Mouse (Mus musculus) embryonic stem cell, embryonic (primary cell): ENCODE measurements around the gene Sgms1.

Source experiments
- CTCF ChIA-PET, 4 experiments: fragments of 300-600 bp in 2 of 4; fragments of 350-600 bp in 2 of 4; sonication (Branson Sonifier 250); formaldehyde crosslinking; loops; one replicate each; lab custom pipeline; 2022; ENCODE audit warnings: inconsistent platforms in 2 of 4; lab: Charles Lee
- POLR2A ChIA-PET, 4 experiments: fragments of 300-600 bp in 2 of 4; fragments of 350-600 bp in 2 of 4; sonication (Branson Sonifier 250); formaldehyde crosslinking; loops; one replicate each; lab custom pipeline; 2022; ENCODE audit warnings: antibody characterized with exemption in 4 of 4, inconsistent platforms in 1 of 4; lab: Charles Lee

Sgms1 gene

DNA sequence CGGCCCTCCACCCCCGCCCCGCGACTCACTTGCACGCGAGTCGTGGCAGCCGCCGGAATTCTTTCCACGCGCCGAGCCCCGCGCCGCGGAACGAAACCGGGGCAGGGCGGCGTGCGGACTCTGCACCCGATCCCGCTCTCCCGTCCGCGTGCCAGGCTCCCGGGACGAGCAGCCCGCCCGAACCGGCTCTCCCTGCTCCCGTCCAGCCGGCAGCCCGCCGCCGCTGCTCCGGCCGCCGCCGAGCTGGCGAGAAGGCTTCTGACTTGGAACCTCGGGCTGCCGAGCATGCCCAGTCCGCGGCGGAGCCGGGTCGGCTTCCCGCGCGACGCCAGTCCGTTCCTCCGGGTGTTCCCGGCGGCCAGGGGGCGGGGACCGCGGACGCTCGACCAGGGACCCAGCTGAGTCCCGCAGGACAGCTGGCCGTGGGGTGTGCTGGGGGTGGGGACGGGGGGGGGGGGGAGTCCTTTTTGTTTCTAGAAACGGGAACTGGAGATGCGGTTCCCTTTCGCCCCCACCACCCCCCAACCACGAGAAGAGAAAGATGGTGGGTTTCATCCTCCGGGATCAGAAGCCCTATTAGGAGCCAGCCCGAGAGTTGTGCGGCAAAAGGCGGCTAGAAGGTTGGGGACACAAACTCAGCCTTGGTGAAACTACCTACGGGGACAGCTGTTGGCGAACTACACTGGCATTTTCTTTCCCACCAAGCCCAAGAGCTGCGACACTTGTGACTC is 1.2 kb downstream of the Sgms1 start:
- POLR2A ChIA-PET = interaction anchor here (0.6 to 4.0 kb wide), 56 partner anchors 9 to 1306 kb away, joined by 3 to 33 read pairs (median 4); partner anchors contain the start of genes Cstf2t (in 1 of the 4) and Minpp1 (in 1 of the 4)
- CTCF ChIA-PET = interaction anchor here (0.5 to 1.6 kb wide), 8 partner anchors 21 to 357 kb away, joined by 3 to 6 read pairs (median 3); no protein-coding TSS in a partner anchor

DNA sequence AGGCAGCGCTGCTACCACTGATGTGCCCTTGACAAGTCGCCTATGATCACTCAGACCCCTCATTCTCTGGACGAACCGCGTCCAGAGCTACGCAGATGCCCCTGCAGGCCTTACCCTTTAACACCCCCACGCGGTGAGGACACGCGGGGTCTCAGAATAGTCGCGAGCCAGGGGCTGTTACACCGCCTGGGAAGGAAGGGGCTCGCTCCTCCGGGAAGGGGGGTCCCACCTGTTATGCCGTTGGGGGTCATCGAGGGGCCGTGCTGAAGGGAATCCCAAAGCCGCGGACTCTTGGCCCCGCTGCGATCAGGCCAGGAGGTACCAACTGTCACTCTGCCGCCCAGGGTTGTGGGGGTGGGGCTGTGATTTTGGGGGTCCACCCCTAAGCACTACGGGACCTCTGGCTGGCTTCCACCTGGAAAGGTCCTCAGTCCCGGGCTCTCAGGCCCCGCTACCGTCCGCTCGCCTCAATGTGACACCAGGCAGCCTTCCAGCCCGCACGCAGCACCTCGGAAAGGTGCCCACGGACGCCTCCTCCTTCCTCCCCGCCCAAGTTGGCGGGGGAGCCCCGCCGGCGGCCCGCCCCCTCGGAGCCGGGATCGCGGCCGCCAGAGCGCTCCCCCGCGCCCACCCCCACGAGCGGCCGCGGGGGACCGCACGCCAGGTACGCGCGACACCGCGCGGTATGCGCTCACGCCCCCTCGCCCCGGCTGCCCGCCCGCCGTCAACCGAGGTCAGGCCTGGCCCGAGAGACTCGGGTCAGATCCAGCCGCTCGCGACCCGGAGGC is 1.9 kb downstream of the Sgms1 start:
- CTCF ChIA-PET = interaction anchor here in 2 of 4 experiments (0.5 to 1.2 kb wide), 3 partner anchors 22 to 217 kb away, joined by 3 to 4 read pairs (median 3); no protein-coding TSS in a partner anchor
- POLR2A ChIA-PET = interaction anchor here in 3 of 4 experiments (0.5 to 4.0 kb wide), 24 partner anchors 10 to 369 kb away, joined by 3 to 33 read pairs (median 4); no protein-coding TSS in a partner anchor

GRCm38 (mm10) chr19:32386556-32387402 is 2.7 kb downstream of the Sgms1 start:
- ChIA-PET POLR2A (interaction anchor here in 2 of 4 experiments (0.5 to 4.0 kb wide), 7 partner anchors 8 to 482 kb away, joined by 3 to 24 read pairs (median 4); no protein-coding TSS in a partner anchor), CTCF (interaction anchor here in 2 of 4 experiments (0.6 to 1.2 kb wide), 4 partner anchors 9 to 217 kb away, joined by 3 to 6 read pairs (median 4); no protein-coding TSS in a partner anchor)

GRCm38 (mm10) chr19:32383738-32384137 is 5.8 kb downstream of the Sgms1 start:
- CTCF ChIA-PET = no interaction called here
- POLR2A ChIA-PET = interaction anchor here in 1 of 4 experiments (1.8 to 2.7 kb wide), 2 partner anchors 11 to 14 kb away, joined by 4 to 11 read pairs; no protein-coding TSS in a partner anchor

- ChIA-PET POLR2A (interaction anchor here in 2 of 4 experiments (0.8 to 2.7 kb wide), 8 partner anchors 8 to 126 kb away, joined by 3 to 11 read pairs (median 4); partner anchors contain the start of gene Sgms1 (in 1 of the 2)), CTCF (no interaction called here)
These were observed 8.0 kb downstream of the Sgms1 start for GRCm38 (mm10) chr19:32381511-32381961.

DNA sequence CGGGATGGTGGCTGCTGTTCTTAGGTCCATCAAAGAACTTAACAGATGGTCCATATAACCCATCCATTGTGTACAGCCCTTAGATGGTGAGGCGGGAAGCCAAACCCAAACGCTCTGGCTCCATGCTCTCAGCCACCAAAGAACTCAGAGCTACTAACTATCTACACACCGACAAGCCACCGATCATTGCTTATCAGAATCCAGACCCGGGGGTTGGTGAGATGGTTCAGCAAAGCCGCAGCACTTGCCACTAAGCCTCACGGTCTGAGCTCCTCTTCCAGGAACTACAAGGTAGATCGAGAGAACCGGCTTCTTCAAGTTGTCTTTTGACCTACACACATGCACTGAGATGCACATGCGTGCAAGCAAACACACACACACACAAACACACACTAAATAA is 8.8 kb downstream of the Sgms1 start:
- CTCF ChIA-PET = no interaction called here
- POLR2A ChIA-PET = interaction anchor here in 2 of 4 experiments (1.3 to 2.1 kb wide), 7 partner anchors 9 to 126 kb away, joined by 3 to 7 read pairs (median 5); partner anchors contain the start of gene Sgms1 (in 2 of the 2)

DNA sequence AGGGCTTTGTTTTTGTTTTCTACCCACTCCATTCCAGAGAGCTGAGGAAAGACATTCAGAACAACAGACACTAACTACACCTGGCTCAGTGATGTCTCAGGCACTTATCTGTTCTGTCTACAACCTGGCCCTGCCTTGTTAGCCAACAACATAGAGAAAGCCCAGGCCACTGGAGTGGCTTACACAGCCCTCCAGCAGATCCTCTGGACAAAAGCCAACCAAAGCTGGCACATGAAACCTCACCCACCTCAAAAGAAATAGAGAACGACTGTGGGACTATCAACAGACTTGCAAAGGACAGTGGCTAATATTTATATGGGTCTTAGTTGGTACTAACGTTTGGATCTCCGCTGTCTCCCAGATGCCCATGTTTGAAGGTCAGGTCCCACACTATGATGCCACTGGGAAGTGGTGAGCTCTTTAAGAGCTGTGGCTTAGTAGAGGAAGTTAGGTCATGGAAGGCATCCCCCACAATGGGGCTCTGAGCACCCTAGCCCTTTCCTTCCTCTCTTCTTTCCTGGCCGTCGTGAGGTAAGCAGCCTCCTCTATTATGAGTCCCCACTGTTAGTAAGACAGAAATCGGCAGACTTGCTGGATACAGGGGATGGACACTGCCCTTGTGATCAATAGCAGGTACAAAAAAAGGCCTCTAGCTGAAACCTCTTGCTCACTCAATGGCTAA is 10.1 kb downstream of the Sgms1 start:
- ChIA-PET POLR2A (interaction anchor here in 3 of 4 experiments (0.9 to 3.6 kb wide), 4 partner anchors 9 to 107 kb away, joined by 3 to 24 read pairs (median 5); partner anchors contain the start of gene Sgms1 (in 1 of the 3)), CTCF (no interaction called here)

DNA sequence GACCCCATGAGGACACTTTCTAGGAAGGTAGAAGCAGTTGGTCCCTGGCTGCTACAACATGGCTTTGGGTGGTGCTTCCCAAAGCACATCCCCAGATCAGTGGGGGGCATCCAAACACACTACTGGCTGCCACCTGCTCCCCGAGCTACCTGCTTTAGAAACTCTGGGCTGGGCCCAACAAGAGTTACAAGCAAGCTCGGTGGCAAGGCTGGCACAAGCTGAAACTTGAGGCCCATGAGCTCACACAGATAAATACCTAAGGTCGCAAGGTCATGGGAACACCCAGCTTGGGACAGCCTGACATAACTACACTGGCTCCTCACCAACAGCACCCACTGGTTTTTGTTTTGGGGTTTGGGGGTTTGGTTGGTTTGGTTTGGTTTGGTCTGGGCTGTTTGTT is 10.9 kb downstream of the Sgms1 start:
- CTCF ChIA-PET = no interaction called here

GRCm38 (mm10) chr19:32377701-32378325 is 11.7 kb downstream of the Sgms1 start:
- CTCF ChIA-PET = interaction anchor here in 2 of 4 experiments (0.5 to 0.6 kb wide), 6 partner anchors 9 to 291 kb away, joined by 3 to 6 read pairs (median 3); no protein-coding TSS in a partner anchor

More for the DNA sequence above, 10.9 kb downstream of the Sgms1 start:
- POLR2A ChIA-PET = interaction anchor here in 3 of 4 experiments (0.5 to 3.6 kb wide), 6 partner anchors 9 to 404 kb away, joined by 3 to 24 read pairs (median 3); partner anchors contain the start of gene Sgms1 (in 1 of the 3)

GRCm38 (mm10) chr19:32376886-32377535 is 12.5 kb downstream of the Sgms1 start:
- ChIA-PET POLR2A (interaction anchor here in 3 of 4 experiments (0.6 to 3.6 kb wide), 6 partner anchors 10 to 167 kb away, joined by 4 to 24 read pairs (median 4); partner anchors contain the start of gene Sgms1 (in 1 of the 3)), CTCF (interaction anchor here in 1 of 4 experiments (0.6 kb wide), 1 partner anchor 179 kb away, joined by 3 read pairs; no protein-coding TSS in a partner anchor)

More at GRCm38 (mm10) chr19:32377701-32378325, 11.7 kb downstream of the Sgms1 start:
- POLR2A ChIA-PET = interaction anchor here in 2 of 4 experiments (0.6 to 3.6 kb wide), 8 partner anchors 9 to 431 kb away, joined by 3 to 24 read pairs (median 4); partner anchors contain the start of gene Sgms1 (in 1 of the 2)

- ChIA-PET CTCF (no interaction called here), POLR2A (interaction anchor here in 2 of 4 experiments (1.1 to 3.6 kb wide), 3 partner anchors 12 to 27 kb away, joined by 4 to 24 read pairs (median 18); partner anchors contain the start of gene Sgms1 (in 2 of the 2))
These were observed 13.5 kb downstream of the Sgms1 start for GRCm38 (mm10) chr19:32376054-32376453.

DNA sequence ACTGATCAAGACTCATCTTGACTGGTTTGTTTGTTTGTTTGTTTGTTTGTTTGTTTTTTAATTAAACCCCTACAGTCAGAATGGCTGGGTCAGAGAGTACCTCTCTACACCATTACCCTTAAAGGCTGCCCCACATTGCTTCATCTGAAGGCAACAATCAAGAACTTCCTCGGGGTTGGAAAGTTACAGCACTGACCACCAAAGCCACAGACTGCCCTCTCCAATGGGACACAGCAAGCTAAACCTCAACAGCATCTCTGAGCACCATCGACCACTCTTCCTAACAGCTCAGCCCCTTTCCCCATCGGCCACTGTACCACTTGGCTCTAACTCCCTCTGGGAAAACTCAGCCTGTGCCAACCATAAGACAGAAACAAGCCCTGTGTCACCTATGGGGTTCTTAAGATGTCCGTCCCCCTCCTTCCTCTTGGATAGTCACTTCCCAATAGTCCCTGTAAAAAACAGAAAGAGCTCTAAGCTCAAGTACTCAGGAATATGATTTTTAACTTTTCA is 14.0 kb downstream of the Sgms1 start:
- POLR2A ChIA-PET = interaction anchor here in 2 of 4 experiments (1.1 to 3.6 kb wide), 4 partner anchors 10 to 27 kb away, joined by 4 to 24 read pairs (median 11); partner anchors contain the start of gene Sgms1 (in 2 of the 2)

GRCm38 (mm10) chr19:32374751-32375150 is 14.8 kb downstream of the Sgms1 start:
- ChIA-PET POLR2A (interaction anchor here in 2 of 4 experiments (0.9 to 3.0 kb wide), 5 partner anchors 8 to 53 kb away, joined by 3 to 18 read pairs (median 4); partner anchors contain the start of gene Sgms1 (in 1 of the 2)), CTCF (interaction anchor here in 2 of 4 experiments (0.7 to 1.1 kb wide), 2 partner anchors 17 to 27 kb away, joined by 3 to 5 read pairs; no protein-coding TSS in a partner anchor)

More for the DNA sequence above, 14.0 kb downstream of the Sgms1 start:
- CTCF ChIA-PET = no interaction called here

DNA sequence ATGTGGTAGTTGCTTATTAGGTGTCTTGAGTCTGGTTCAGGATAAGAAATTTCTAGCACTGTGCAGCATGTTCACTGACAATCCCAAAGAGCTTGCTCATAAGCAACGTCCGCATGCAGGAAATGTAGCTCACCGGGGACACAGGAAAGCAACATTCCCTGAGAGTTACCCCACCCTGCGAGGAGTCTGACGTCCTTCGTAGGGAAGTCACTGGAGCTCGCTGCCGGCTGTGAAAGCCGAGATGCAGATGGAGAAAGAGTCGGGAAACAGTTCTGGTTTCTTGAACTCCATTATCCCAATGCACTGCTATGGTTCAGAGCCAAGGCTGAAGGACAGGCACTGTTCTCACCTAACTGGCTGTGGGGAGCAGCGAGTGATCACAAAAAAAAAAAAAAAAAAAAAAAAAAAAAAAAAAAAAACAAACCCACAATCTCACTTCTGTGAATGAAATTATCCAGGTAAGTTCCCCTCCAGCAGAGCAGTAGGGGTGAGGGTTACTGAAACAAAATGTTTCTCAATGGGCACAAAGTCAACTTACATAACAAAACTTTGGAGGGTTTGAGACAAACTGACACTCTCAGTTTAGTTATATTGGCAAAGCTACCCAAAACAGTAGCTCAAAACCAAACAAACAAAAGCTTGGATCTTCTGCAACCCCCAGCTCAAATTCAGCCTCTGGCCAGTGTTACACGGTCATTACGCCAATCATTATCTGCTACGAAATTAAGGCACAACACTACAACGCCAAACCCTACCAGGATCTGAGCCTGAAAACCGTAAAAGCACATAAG is 15.5 kb downstream of the Sgms1 start:
- CTCF ChIA-PET = interaction anchor here in 2 of 4 experiments (0.6 to 1.1 kb wide), 2 partner anchors 26 to 66 kb away, joined by 3 to 6 read pairs; no protein-coding TSS in a partner anchor

More for the DNA sequence above, 15.5 kb downstream of the Sgms1 start:
- POLR2A ChIA-PET = interaction anchor here in 2 of 4 experiments (0.6 to 3.0 kb wide), 13 partner anchors 9 to 130 kb away, joined by 3 to 18 read pairs (median 4); partner anchors contain the start of gene Sgms1 (in 1 of the 2)
